Mouse (Mus musculus) small intestine, adult 2 months (tissue): Measurements from ENCODE around the gene Tnr. TPM values are rescaled to one million over a fixed set of nuclear protein-coding genes. Genes with fewer than 3 reads are reported as not detected.

Experiments
- H3K27ac ChIP-seq: fragments of 200-500 bp; 2 replicates; pipeline ENCODE4 v1.5.1; 2012; ENCODE audit warnings: low read depth, low read length, control low read depth, inconsistent platforms; ENCODE audit not compliant: insufficient read depth
- H3K27me3 ChIP-seq: fragments of 200-500 bp; 2 replicates; pipeline ENCODE4 v1.6.1; 2012; ENCODE audit warnings: mild to moderate bottlenecking, moderate library complexity, low read length, inconsistent platforms; ENCODE audit not compliant: control insufficient read depth, insufficient read depth
- H3K36me3 ChIP-seq: fragments of 200-500 bp; 2 replicates; pipeline ENCODE4 v1.6.1; 2012; ENCODE audit warnings: mild to moderate bottlenecking, low read length, control low read depth, inconsistent platforms; ENCODE audit not compliant: control insufficient read depth, insufficient read depth
- H3K4me1 ChIP-seq: fragments of 200-500 bp; 2 replicates; pipeline ENCODE4 v1.6.1; 2012; ENCODE audit warnings: low read length, inconsistent platforms, mixed read lengths; ENCODE audit not compliant: control insufficient read depth, insufficient read depth, insufficient read length
- H3K4me3 ChIP-seq: fragments of 200-500 bp; 2 replicates; pipeline ENCODE4 v1.5.1; 2012; ENCODE audit warnings: low read depth, mild to moderate bottlenecking, control low read depth, inconsistent platforms, low read length, moderate library complexity
- CTCF ChIP-seq: fragments of 200-500 bp; IDR thresholded peaks from 2 replicates; pipeline ENCODE4 v1.5.1; 2012; ENCODE audit warnings: low read depth, mild to moderate bottlenecking, control low read depth, inconsistent platforms, low read length, moderate library complexity, mixed read lengths; ENCODE audit not compliant: insufficient replicate concordance, insufficient read length; ENCODE audit errors: extremely low read depth
- POLR2A ChIP-seq: fragments of 200-500 bp; IDR thresholded peaks from 2 replicates; pipeline ENCODE4 v1.6.1; 2012; ENCODE audit warnings: low read depth, mild to moderate bottlenecking, control low read depth, inconsistent platforms, low read length, moderate library complexity
- WGBS: fragments of 180-500 bp; shearing (Covaris S2); methylation state at CpG from one replicate; pipeline ENCODE4 v1.1.7; 2018; 5-methylcytosine and 5-hydroxymethylcytosine counted together
- polyA plus RNA-seq: library from polyadenylated mRNA; depleted of rRNA; stranded (reverse); fragments of >200 nt; gene quantifications from 2 replicates; pipeline ENCODE4 v1.2.3, GENCODE M21; 2012

Tnr gene
- polyA plus RNA-seq, 1 experiment, result 0.10 TPM

DNA sequence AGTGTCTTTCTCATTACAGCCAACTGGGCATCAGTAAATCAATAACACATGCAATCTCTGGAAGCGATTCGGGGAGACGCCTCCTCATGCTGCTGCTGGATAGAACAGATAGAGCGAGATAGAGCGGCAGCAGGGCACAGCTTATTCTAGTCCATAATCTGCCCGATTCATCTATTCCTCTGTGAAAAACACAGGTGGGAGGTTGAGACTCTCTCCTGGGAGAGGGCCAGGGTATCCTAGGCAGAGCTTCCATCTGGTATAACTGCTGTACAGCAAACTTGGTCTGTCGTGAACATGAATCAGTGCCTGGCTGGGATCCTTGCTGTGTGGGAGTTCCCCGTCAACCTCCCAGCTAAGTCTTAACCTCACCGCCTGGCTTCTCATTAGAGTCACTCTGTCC, 193.4 kb downstream of the Tnr start:
- Histone ChIP-seq H3K27me3 (no peaks in the 10 kb centered on the region), H3K4me3 (no peak overlapping the region), H3K36me3 (no peaks in the 10 kb centered on the region), H3K4me1 (no peaks in the 10 kb centered on the region), H3K27ac (no peak overlapping the region)
- 80% methylated on average over 9 of the region's 9 CpGs for WGBS
- TF ChIP-seq CTCF, result no peak
- TF ChIP-seq POLR2A, result no peak

DNA sequence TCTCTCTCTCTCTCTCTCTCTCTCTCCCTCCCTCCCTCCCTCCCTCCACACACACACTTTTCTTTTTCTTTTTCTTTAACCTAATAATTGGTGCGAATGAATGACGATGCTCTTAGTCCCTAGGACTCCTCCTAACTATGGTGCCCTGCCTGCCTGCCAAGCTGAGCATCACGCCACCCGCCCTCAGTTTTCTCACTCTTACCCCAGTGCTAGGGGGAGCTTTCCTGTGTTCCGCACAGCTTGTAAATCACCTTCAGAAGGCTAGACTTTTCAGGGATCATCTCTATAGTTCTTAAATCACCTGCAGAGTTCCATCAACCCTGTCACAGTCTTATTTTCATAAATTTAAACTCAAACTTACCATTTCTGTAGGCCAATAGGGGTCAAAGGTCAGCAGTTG, 200.2 kb downstream of the Tnr start:
- WGBS, result 86% methylated on average over 5 of the region's 5 CpGs

DNA sequence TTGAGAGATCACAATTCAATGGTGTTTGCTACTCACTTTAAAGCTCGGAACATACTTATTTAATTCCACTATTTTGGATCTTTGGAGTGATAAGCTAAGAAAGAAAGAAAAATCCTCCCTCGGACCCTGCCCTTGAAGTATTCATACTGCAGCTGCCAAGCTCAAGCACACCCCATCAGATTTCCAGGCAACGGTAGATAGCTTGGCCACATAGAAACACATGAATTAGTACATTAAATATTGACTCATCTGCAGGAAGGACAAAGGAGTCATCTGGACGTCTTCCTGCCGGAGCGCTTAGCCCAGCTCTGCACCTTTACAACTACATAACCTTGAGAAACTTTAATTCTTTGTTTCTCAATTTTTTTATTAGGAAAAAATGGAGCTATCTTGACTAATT, 205.7 kb downstream of the Tnr start:
- TF ChIP-seq CTCF, result no peak
- no peak for TF ChIP-seq POLR2A
- WGBS, result 52% methylated on average over 6 of the region's 6 CpGs
- H3K27ac ChIP-seq, result no peak overlapping the region
- no peaks in the 10 kb centered on the region for H3K4me1 ChIP-seq
- H3K36me3 ChIP-seq, result no peaks in the 10 kb centered on the region
- H3K4me3 ChIP-seq, result no peak overlapping the region
- no peaks in the 10 kb centered on the region for H3K27me3 ChIP-seq

More for the DNA sequence above, 200.2 kb downstream of the Tnr start:
- H3K36me3 ChIP-seq, result no peaks in the 10 kb centered on the region
- H3K27ac ChIP-seq, result no peak overlapping the region
- no peak overlapping the region for H3K4me3 ChIP-seq
- H3K27me3 ChIP-seq, result no peaks in the 10 kb centered on the region
- TF ChIP-seq CTCF, result no peak
- TF ChIP-seq POLR2A, result no peak
- no peaks in the 10 kb centered on the region for H3K4me1 ChIP-seq

DNA sequence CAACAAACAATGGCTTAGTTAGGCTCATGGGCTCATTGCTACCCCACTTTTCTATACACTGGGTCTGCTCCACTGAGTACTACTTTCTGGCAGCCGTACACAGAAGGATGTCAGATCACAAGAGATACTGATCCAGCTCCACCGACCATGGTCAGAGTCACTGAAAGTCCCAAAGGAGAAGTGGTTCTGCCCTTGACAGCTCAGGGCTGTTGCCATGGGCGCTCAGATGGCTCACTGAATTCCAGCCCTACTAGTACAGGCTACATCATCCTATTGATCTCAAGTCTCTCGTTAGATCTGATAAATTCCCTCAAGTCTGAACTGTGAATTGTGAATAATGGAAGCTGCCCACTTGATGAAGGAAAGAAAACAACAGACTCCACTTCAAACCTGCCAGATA, 207.3 kb downstream of the Tnr start:
- Histone ChIP-seq H3K27ac (no peak overlapping the region), H3K36me3 (no peaks in the 10 kb centered on the region), H3K4me1 (no peaks in the 10 kb centered on the region), H3K4me3 (no peak overlapping the region), H3K27me3 (no peaks in the 10 kb centered on the region)
- WGBS, result 51% methylated on average over 4 of the region's 4 CpGs
- TF ChIP-seq CTCF, result no peak
- TF ChIP-seq POLR2A, result no peak

DNA sequence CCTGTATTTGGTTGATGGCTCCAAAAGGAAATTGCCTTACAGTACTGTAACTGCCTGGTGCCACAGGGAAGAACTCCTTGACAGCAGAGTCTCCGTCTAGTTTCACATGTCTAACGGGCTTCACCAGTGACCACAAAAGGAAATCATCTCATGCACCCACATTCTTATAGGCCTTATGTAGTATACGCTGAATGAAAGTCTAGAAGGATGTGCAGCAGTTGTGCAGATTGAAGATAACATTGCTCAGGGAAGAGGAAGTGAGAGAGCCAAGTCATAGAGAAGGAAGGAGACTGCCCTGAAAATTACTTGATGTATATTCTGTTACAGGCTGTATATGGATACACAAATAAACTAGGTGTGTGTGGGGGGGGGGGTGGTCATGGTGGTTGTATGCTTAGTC, 211.5 kb downstream of the Tnr start:
- Histone ChIP-seq H3K4me1 (no peaks in the 10 kb centered on the region), H3K27me3 (no peaks in the 10 kb centered on the region), H3K27ac (no peak overlapping the region), H3K36me3 (no peaks in the 10 kb centered on the region), H3K4me3 (no peak overlapping the region)
- TF ChIP-seq POLR2A (no peak), CTCF (no peak)
- 78% methylated on average over 3 of the region's 3 CpGs for WGBS

DNA sequence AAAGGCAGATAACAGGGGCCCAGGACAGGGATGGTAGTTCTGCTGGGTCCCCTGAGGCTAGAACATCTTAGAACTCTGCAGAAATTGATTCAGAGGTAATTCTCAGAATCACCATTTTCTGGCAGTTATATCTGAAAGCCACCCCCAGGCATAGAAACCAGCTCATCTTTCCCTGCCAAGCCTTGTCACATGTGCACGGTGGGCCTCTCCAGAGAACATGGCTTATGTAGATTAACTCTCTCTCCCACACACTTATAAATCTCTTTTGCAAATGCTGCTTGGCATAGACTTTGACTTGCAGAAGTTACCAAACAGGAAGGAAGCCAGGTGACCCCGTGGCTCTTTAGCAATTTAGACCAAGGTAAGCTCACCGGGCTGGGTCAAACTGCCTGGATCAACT, 215.9 kb downstream of the Tnr start:
- H3K27ac ChIP-seq, result no peak overlapping the region
- no peaks in the 10 kb centered on the region for H3K36me3 ChIP-seq
- no peak for TF ChIP-seq CTCF
- no peak for TF ChIP-seq POLR2A
- no peak overlapping the region for H3K4me3 ChIP-seq
- WGBS, result 59% methylated on average over 3 of the region's 3 CpGs
- H3K4me1 ChIP-seq, result no peaks in the 10 kb centered on the region
- H3K27me3 ChIP-seq, result no peaks in the 10 kb centered on the region

DNA sequence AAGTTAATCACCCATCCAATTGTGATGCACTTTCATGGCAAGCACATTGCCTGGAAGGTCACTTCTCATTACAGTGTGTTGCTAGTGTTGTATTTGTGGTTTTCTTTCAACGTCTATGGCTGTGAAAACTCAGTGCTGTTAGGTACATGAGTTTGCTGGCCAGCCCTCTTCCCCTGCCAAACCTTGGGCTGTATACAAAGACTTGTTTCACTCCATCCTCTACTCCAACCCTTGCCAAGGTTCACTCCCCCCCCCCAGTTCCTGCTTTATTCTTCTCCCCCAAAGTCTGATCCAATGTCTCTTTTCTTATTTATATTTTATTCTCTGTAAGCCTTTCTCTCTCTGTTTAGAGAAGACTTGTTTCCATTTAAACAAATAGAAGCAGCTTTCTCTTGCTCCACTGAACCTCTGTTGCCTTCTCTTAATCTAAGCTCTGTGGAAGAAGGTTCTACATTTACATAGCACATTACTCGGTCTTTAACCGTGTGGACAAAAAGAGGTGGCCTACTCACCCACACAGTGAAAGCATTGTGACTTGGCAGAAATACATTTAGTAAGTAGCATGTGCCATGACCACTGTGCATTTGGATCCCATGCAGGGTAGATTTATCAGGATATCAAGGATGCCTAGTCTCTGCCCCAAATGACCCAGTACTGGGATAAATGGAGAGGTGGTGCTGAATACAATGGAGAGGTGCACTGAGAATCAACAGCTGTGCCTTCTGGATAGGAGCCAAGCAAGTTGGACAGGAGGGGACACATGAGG, 217.9 kb downstream of the Tnr start:
- H3K36me3 ChIP-seq, result no peaks in the 10 kb centered on the region
- H3K27me3 ChIP-seq, result no peaks in the 10 kb centered on the region
- H3K27ac ChIP-seq, result no peak overlapping the region
- H3K4me3 ChIP-seq, result no peak overlapping the region
- WGBS, result 70% methylated on average over 3 of the region's 3 CpGs
- H3K4me1 ChIP-seq, result no peaks in the 10 kb centered on the region
- TF ChIP-seq POLR2A, result no peak
- TF ChIP-seq CTCF, result no peak
